Mouse (Mus musculus) testis, adult 2 months (tissue): ENCODE data around the gene Cntnap2.

Experiments used
- CTCF ChIP-seq: fragments of 200-500 bp; IDR thresholded peaks from 2 replicates; pipeline ENCODE4 v1.5.1; 2012; ENCODE audit warnings: low read depth, mild to moderate bottlenecking, inconsistent platforms, low read length, moderate library complexity; ENCODE audit not compliant: control insufficient read depth, insufficient read depth, insufficient replicate concordance
- POLR2A ChIP-seq: fragments of 200-500 bp; IDR thresholded peaks from 2 replicates; pipeline ENCODE4 v1.6.1; 2012; ENCODE audit warnings: low read depth, mild to moderate bottlenecking, inconsistent platforms, low read length, moderate library complexity; ENCODE audit not compliant: control insufficient read depth

DNA sequence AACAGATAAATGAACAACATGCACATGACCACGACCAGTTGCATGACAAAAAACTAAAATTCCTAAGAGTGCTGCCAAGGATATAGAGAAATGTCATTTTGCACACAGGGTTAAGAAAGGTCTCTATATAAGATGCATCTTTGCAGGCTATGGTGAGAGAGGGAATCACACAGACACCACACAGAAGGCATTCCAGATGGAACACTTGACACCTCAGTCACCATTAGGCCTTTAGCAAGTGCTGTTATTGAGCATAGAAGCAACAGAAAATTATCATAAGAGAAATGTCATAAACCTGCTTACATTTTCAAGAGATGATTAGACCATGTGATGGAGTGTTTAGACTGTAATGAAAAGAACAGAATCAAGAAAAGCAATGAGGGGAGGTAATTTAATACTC, 1107.7 kb downstream of the Cntnap2 start:
- TF ChIP-seq CTCF: no peak
- no peak for TF ChIP-seq POLR2A
